Mouse (Mus musculus) heart, postnatal 0 days (tissue): ENCODE data around the gene Selenon. TPM values are rescaled to one million over a fixed set of nuclear protein-coding genes. Genes with fewer than 3 reads are reported as not detected.

Source experiments
- ATAC-seq: fragments of 200-750 bp; cut with Nextera tagmentation; 2 replicates; pipeline ENCODE4 v1.8.0; 2017; ENCODE audit warnings: low read depth, moderate number of reproducible peaks, moderate library complexity; ENCODE audit not compliant: insufficient read depth
- DNase-seq: peaks from one replicate; pipeline ENCODE4 v3.0.0-alpha.2; 2016; ENCODE audit warnings: low spot score
- H3K27ac ChIP-seq: fragments of 300-500 bp; sonication (generic); 2 replicates; pipeline ENCODE4 v1.5.1; 2014; ENCODE audit warnings: low read depth, mild to moderate bottlenecking
- H3K27me3 ChIP-seq: fragments of 300-500 bp; sonication (generic); 2 replicates; pipeline ENCODE4 v1.6.1; 2014; ENCODE audit warnings: low read length, mixed read lengths; ENCODE audit not compliant: control insufficient read depth, insufficient read depth
- H3K36me3 ChIP-seq: fragments of 300-500 bp; sonication (generic); replicated peaks from 2 replicates; pipeline ENCODE4 v1.6.1; 2014; ENCODE audit warnings: low read length, mixed read lengths; ENCODE audit not compliant: control insufficient read depth, insufficient read depth
- H3K4me1 ChIP-seq: fragments of 300-500 bp; sonication (generic); 2 replicates; pipeline ENCODE4 v1.6.1; 2014; ENCODE audit warnings: antibody characterized with exemption; ENCODE audit not compliant: control insufficient read depth, insufficient read depth
- H3K4me2 ChIP-seq: fragments of 300-500 bp; sonication (generic); 2 replicates; pipeline ENCODE4 v1.6.1; 2014; ENCODE audit warnings: low read depth, mild to moderate bottlenecking, low read length, moderate library complexity
- H3K4me3 ChIP-seq: fragments of 300-500 bp; sonication (generic); 2 replicates; pipeline ENCODE4 v1.5.1; 2014; ENCODE audit warnings: low read depth, low read length
- H3K9ac ChIP-seq: fragments of 300-500 bp; sonication (generic); replicated peaks from 2 replicates; pipeline ENCODE4 v1.6.1; 2014; ENCODE audit warnings: low read depth, low read length, mixed read lengths
- H3K9me3 ChIP-seq: fragments of 300-500 bp; sonication (generic); replicated peaks from 2 replicates; pipeline ENCODE4 v1.6.1; 2016; ENCODE audit warnings: low read length; ENCODE audit not compliant: control insufficient read depth
- CTCF ChIP-seq: IDR thresholded peaks from 2 replicates; pipeline ENCODE4 v1.5.1; 2016; ENCODE audit warnings: antibody characterized with exemption, control low read depth, low read depth
- EP300 ChIP-seq: IDR thresholded peaks from 2 replicates; pipeline ENCODE4 v1.6.1; 2016; ENCODE audit warnings: antibody characterized with exemption, low read depth
- whole genome bisulfite sequencing: fragments of 180-500 bp; shearing (Covaris S2); extraction: QIAGEN DNeasy Blood & Tissue Kit; methylation state at CpG from one replicate; pipeline ENCODE4 v1.1.7; 2014; 5-methylcytosine and 5-hydroxymethylcytosine counted together
- polyA plus RNA-seq: library from polyadenylated mRNA; unstranded; fragments of >200 nt; fragmentation: Nextera tagmentation; extraction: Ambion mirVana; gene quantifications from 2 replicates; pipeline ENCODE4 v1.2.1, GENCODE M21; 2015
- total RNA-seq: library from RNA; depleted of rRNA; stranded (reverse); fragments of >200 nt; gene quantifications from 2 replicates; pipeline ENCODE4 v1.2.3, GENCODE M21; 2014; ENCODE audit warnings: low replicate concordance

Selenon gene
- total and polyA plus RNA-seq, 2 experiments from 2014 or later = 6.8 to 18.2 TPM

DNA sequence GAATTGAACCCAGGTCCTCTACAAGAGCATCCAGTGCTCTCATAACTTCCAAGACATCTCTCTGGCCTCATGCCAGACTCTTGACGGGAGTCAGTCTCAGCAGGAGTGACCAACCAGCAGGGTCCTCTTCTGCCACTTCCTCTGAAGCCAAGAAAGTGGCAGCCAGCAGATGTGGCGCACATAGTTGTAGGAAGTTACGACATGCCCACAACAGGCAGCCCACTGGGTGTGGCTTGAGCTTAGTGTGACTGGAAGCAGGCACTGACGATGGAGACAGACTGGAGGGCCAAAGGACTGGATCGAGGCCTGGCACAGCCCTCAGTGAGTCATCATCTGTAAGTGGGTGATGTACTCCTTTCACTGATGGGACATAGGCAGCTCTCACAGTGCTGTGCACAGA, 37.0 kb upstream of the Selenon start:
- 75% methylated on average over 5 of the region's 5 CpGs for WGBS
- H3K27me3 ChIP-seq = no peaks in the 10 kb centered on the region
- no peak overlapping the region for H3K4me3 ChIP-seq
- TF ChIP-seq CTCF = no peak
- TF ChIP-seq EP300 = no peak
- no peak overlapping the region for H3K27ac ChIP-seq
- peaks cover 8% of the 10 kb centered on the region; the same call in 1 of the 2 replicates for H3K36me3 ChIP-seq
- ATAC-seq (no peak), DNase-seq (no peak)
- H3K4me2 ChIP-seq = no peak overlapping the region
- peaks cover 18% of the 10 kb centered on the region for H3K4me1 ChIP-seq
- no peaks in the 10 kb centered on the region for H3K9me3 ChIP-seq
- no peak overlapping the region for H3K9ac ChIP-seq

DNA sequence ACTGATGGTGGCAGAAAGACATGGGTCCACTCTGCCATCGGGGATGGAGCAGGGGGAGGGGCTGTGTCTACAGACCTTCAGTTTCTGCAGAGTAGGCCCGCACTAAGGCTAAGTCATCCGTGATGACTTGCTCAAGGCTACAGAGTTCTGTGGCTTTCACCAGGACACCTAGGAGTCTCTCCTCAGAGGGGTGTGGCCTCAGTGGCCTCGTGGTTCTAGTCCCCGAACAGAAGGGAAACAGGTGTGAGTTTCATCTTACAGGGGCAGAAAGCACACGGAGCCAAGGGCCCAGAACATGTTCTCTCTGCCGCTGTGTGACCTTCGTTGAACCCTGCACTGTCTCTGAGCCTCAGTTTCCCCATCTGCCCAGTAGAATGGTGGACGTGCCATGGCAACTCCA, 36.3 kb upstream of the Selenon start:
- peaks cover 18% of the 10 kb centered on the region for H3K4me1 ChIP-seq
- TF ChIP-seq EP300 (no peak), CTCF (no peak)
- no peak overlapping the region for H3K4me3 ChIP-seq
- H3K9me3 ChIP-seq = no peaks in the 10 kb centered on the region
- H3K9ac ChIP-seq = no peak overlapping the region
- DNase-seq (no peak), ATAC-seq (no peak)
- H3K27ac ChIP-seq = no peak overlapping the region
- peaks cover 8% of the 10 kb centered on the region; the same call in 1 of the 2 replicates for H3K36me3 ChIP-seq
- WGBS = 90% methylated on average over 9 of the region's 9 CpGs
- H3K4me2 ChIP-seq = no peak overlapping the region
- H3K27me3 ChIP-seq = no peaks in the 10 kb centered on the region

DNA sequence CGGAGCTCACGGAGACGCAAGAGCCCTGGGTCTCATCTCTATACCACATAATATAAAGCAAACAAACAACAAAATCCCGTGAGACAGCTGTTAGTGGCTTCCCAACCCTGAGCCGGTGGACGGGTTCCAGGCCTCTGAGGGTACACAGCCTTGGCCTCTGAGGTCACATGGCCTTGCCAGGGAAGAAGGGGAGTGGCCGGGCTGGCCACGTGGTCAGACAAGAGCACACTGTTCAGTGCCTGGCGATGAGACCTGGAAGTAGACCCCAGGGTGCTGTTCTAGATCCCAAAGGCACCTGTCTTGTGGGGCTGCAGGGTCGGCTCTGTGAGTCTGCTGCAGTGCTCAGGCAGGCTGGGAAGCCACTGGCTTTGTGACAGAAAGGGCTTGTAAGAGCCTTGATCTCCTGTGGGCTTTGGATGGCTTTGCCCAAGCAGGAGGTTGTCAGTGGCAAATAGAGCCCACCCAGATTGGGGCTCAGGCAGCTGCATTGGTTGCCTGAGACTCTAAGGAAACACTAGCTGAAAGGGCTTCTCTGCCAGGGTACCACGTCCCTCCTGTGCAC, 35.8 kb upstream of the Selenon start:
- Histone ChIP-seq H3K4me3 (no peak overlapping the region), H3K4me2 (no peak overlapping the region), H3K36me3 (peaks cover 8% of the 10 kb centered on the region; the same call in 1 of the 2 replicates), H3K4me1 (peaks cover 17% of the 10 kb centered on the region), H3K9me3 (no peaks in the 10 kb centered on the region), H3K27me3 (no peaks in the 10 kb centered on the region), H3K9ac (no peak overlapping the region), H3K27ac (no peak overlapping the region)
- WGBS = 67% methylated on average over 11 of the region's 11 CpGs
- ATAC-seq = no peak
- DNase-seq = no peak
- TF ChIP-seq CTCF (no peak), EP300 (no peak)

DNA sequence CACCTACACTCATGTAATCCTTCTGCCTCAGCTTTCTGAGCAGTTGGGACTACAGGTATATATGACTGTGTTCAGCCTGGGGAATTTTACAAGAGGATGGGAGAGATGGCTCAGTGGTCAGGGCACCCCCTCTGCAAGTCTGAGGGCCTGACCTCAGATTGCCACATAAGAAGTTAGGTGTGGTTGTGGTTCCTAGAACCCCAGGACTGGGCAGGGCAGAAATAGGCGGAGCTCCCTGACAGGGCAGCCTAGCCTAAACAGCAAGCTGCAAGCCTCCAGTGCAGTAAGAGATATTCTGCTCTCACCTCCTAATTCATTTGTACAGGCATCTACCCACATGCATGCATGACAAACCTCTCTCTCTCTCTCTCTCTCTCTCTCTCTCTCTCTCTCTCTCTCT, 34.7 kb upstream of the Selenon start:
- no peak overlapping the region for H3K4me3 ChIP-seq
- no peak for ATAC-seq
- H3K9ac ChIP-seq = no peak overlapping the region
- WGBS = 95% methylated on average over 1 of the region's 1 CpGs
- no peaks in the 10 kb centered on the region for H3K9me3 ChIP-seq
- no peak overlapping the region for H3K4me2 ChIP-seq
- H3K27ac ChIP-seq = no peak overlapping the region
- peaks cover 8% of the 10 kb centered on the region for H3K4me1 ChIP-seq
- H3K36me3 ChIP-seq = peaks cover 8% of the 10 kb centered on the region; the same call in 1 of the 2 replicates
- DNase-seq = no peak
- H3K27me3 ChIP-seq = no peaks in the 10 kb centered on the region
- TF ChIP-seq CTCF (no peak), EP300 (no peak)

DNA sequence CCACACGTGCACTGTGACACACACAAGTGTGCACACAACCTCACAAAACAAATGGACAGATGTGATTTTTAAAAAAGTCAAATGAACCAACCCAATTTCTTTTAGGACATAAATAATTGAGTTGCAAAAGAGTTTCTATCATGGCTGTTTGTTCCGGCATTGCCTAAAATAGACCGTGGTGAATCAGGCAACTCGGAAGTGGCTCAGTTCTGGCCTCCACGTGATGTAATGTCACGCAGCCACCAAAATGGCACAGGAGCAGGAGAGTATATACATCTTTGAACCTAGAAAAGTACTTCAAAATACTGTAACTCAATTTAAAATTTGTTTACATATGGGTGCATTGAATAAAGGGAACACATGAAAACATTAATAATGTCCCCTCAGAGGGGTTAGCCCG, 34.2 kb upstream of the Selenon start:
- Histone ChIP-seq H3K4me1 (peaks cover 3% of the 10 kb centered on the region), H3K4me3 (no peak overlapping the region), H3K9ac (no peak overlapping the region), H3K9me3 (no peaks in the 10 kb centered on the region), H3K4me2 (no peak overlapping the region), H3K27ac (no peak overlapping the region), H3K36me3 (peaks cover 8% of the 10 kb centered on the region; the same call in 1 of the 2 replicates), H3K27me3 (no peaks in the 10 kb centered on the region)
- 61% methylated on average over 7 of the region's 7 CpGs for WGBS
- TF ChIP-seq EP300 (no peak), CTCF (no peak)
- DNase-seq (no peak), ATAC-seq (no peak)

DNA sequence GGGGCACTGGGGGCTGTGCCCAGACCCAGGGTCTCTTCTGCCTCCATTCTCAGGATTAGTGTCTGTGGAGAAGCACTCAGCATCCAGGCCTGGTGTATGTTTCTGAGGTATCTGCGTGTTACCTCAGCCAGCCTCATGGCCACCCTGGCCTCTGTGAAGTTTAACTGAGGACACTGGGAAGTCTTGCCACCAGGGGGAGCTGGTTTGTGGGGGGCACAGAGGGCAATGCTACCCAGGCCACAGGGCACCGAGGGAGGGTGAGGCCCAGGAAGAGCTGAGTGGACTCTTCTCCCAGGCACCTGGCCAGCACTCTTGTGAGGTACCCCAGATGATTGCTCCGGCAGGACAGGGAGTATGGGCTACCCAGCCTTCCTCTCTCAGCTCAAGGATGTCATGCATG, 31.5 kb upstream of the Selenon start:
- 65% methylated on average over 3 of the region's 3 CpGs for WGBS
- Histone ChIP-seq H3K4me1 (peaks cover 16% of the 10 kb centered on the region), H3K27me3 (no peaks in the 10 kb centered on the region), H3K9ac (no peak overlapping the region), H3K4me2 (no peak overlapping the region), H3K4me3 (no peak overlapping the region), H3K9me3 (no peaks in the 10 kb centered on the region), H3K27ac (no peak overlapping the region), H3K36me3 (0 out of 2 replicates have a peak, but pooled peaks cover 1% of the 10 kb centered on the region)
- TF ChIP-seq CTCF = peak; percentile 70
- TF ChIP-seq EP300 = no peak
- DNase-seq = no peak
- no peak for ATAC-seq
